Mouse (Mus musculus) stomach, embryonic 14.5 days (tissue): ENCODE results near the gene Znhit3. TPM values are rescaled to one million over a fixed set of nuclear protein-coding genes. Genes with fewer than 3 reads are reported as not detected.

Experiments
- ATAC-seq: fragments of 200-750 bp; cut with Nextera tagmentation; 2 replicates; pipeline ENCODE4 v1.8.0; 2017; ENCODE audit warnings: low read depth, moderate TSS enrichment; ENCODE audit not compliant: insufficient number of reproducible peaks, insufficient read depth, low FRiP score
- H3K27ac ChIP-seq: fragments of 300-500 bp; sonication (generic); 2 replicates; pipeline ENCODE4 v1.5.1; 2014; ENCODE audit warnings: mild to moderate bottlenecking, low read length, moderate library complexity, mixed read lengths
- H3K27me3 ChIP-seq: fragments of 300-500 bp; sonication (generic); 2 replicates; pipeline ENCODE4 v1.6.1; 2014; ENCODE audit warnings: low read length, control low read depth, mixed read lengths; ENCODE audit not compliant: control insufficient read depth, insufficient read depth
- H3K36me3 ChIP-seq: fragments of 300-500 bp; sonication (generic); 2 replicates; pipeline ENCODE4 v1.6.1; 2014; ENCODE audit warnings: mild to moderate bottlenecking, control low read depth, low read length, moderate library complexity, mixed read lengths; ENCODE audit not compliant: control insufficient read depth, insufficient read depth
- H3K4me1 ChIP-seq: fragments of 300-500 bp; sonication (generic); 2 replicates; pipeline ENCODE4 v1.6.1; 2014; ENCODE audit warnings: low read length, control low read depth, mixed read lengths; ENCODE audit not compliant: control insufficient read depth, insufficient read depth
- H3K4me2 ChIP-seq: fragments of 300-500 bp; sonication (generic); replicated peaks from 2 replicates; pipeline ENCODE4 v1.6.1; 2014; ENCODE audit warnings: low read depth, low read length, control low read depth
- H3K4me3 ChIP-seq: fragments of 300-500 bp; sonication (generic); 2 replicates; pipeline ENCODE4 v1.5.1; 2014; ENCODE audit warnings: low read depth, low read length, control low read depth
- H3K9ac ChIP-seq: fragments of 300-500 bp; sonication (generic); replicated peaks from 2 replicates; pipeline ENCODE4 v1.6.1; 2014; ENCODE audit warnings: low read depth, mild to moderate bottlenecking, control low read depth, low read length, moderate library complexity, mixed read lengths
- H3K9me3 ChIP-seq: fragments of 300-500 bp; sonication (generic); 2 replicates; pipeline ENCODE4 v1.6.1; 2016; ENCODE audit warnings: low read depth, low read length, control low read depth; ENCODE audit not compliant: control insufficient read depth
- WGBS: fragments of 180-500 bp; shearing (Covaris S2); extraction: QIAGEN DNeasy Blood & Tissue Kit; methylation state at CpG from one replicate; pipeline ENCODE4 v1.1.7; 2014; 5-methylcytosine and 5-hydroxymethylcytosine counted together
- polyA plus RNA-seq: library from polyadenylated mRNA; unstranded; fragments of >200 nt; fragmentation: Nextera tagmentation; extraction: Ambion mirVana; gene quantifications from 2 replicates; pipeline ENCODE4 v1.2.1, GENCODE M21; 2014

The Znhit3 gene
- polyA plus RNA-seq = 54.9 and 64.3 TPM in 2 replicates

DNA sequence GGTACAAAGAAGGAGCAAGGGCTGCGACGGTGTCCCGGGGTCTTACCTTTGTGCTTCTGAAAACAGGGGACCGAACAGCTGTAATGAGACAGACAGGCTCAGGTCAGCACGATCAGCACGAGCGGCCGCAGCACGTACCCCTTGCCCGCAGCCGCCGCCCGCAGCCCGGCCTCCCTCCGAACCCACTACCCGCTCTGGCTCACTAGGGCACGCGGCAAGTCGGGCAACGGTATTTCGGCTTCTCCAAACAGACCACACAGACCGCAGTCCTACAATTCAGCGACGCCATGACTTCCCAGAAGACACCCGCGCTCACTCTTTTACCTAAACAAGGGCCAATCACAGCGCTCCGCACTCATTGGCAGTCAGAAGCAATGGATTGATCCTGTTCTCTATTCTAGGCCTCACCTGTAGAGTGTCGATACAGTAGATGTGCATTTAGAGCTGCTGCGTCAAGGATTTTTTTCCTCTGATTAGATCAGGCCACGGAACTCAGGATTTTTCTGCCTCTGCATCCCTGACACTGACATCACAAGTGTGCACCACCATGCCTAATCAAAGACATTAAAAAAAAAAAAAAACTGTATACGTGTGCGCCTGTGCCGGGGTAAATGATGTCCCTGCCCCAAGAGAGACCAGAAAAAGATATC, at the start of gene Znhit3:
Gene Znhit3, minus strand, starts transcription at position 314 of the 650 bp plus-strand sequence.
- no peaks in the 10 kb centered on the region for H3K4me1 ChIP-seq
- 4% methylated on average over 34 of the region's 34 CpGs for WGBS
- peaks cover 10% of the 10 kb centered on the region for H3K36me3 ChIP-seq
- peak; percentile 86 for ATAC-seq
- H3K27ac ChIP-seq = no peak within 1 kb of the TSS
- H3K4me2 ChIP-seq = peak within 1 kb of the TSS; percentile 46
- peak within 1 kb of the TSS; percentile 71 for H3K9ac ChIP-seq
- H3K9me3 ChIP-seq = no peaks in the 10 kb centered on the region
- peak within 1 kb of the TSS; percentile 84 for H3K4me3 ChIP-seq
- no peaks in the 10 kb centered on the region for H3K27me3 ChIP-seq

DNA sequence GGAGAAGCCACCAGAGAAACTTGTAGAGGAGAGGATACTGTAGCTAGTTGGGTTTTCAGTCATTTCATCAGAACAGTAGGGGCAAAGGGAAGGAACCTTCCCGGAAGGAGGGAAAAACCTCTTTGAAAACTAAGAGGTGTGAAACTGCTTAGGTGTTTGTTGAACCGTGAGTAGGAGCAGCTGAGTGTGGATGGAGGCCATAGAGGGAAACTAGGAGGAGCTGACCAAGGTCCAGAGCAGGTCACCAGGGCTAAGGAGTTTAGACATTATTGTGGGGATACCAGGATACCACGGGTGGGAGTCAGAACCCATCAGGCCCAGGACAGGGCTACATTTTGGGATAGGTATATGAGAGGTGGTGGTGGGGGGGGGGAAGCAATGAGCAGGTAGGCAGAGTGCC, 47.4 kb upstream of the Znhit3 start:
- Histone ChIP-seq H3K4me1 (no peaks in the 10 kb centered on the region), H3K4me3 (no peak overlapping the region), H3K36me3 (no peaks in the 10 kb centered on the region), H3K4me2 (no peak overlapping the region), H3K27me3 (no peaks in the 10 kb centered on the region), H3K9ac (no peak overlapping the region), H3K9me3 (no peaks in the 10 kb centered on the region), H3K27ac (no peak overlapping the region)
- no peak for ATAC-seq
- WGBS = 83% methylated on average over 3 of the region's 3 CpGs

DNA sequence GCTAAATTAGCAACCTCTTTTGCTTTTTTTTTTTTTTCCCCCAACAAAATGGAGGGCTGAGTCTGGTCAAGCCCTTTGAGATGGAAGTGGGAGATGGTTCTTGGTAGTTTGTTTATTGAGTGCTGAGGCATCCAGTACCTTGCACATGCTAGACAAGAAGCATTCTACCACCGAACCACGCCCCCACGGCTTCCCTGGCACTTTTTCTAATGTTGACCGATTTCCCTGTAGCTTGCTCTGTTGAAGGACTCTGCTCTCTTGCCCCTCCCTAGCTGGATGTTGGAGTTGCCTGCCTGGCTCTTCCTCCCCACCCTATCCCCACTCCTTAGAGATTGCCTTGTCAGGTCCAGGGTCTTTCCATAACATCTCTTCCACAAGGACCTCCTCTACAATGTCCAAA, 46.4 kb upstream of the Znhit3 start:
- 81% methylated on average over 4 of the region's 4 CpGs for WGBS

DNA sequence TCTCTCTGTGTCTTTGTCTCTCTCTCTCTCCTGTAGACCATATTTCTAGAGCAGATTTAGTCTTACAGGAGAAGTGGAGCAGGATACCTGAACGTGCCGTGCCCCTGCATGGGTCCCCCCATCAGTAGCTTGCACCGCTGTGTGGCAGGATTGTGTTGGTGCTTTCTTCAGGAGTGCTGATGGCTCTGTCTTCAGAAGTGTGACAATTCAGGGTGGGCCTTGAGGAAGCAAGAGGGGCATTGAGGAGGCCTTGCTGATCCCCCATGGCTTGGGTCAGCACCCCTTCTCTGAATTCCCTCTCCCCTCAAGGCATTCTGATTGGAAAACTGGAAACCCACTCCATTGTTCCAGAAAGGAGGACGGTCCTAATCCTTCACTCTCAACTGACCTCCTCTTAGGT, 45.4 kb upstream of the Znhit3 start:
- H3K4me3 ChIP-seq = no peak overlapping the region
- no peaks in the 10 kb centered on the region for H3K36me3 ChIP-seq
- H3K27me3 ChIP-seq = peaks cover 14% of the 10 kb centered on the region; the same call in 1 of the 2 replicates
- WGBS = 89% methylated on average over 4 of the region's 4 CpGs
- ATAC-seq = no peak
- H3K4me1 ChIP-seq = peaks cover 5% of the 10 kb centered on the region; the same call in 1 of the 2 replicates
- H3K9me3 ChIP-seq = no peaks in the 10 kb centered on the region
- no peak overlapping the region for H3K4me2 ChIP-seq
- H3K9ac ChIP-seq = no peak overlapping the region
- H3K27ac ChIP-seq = no peak overlapping the region

More for the DNA sequence above, 46.4 kb upstream of the Znhit3 start:
- Histone ChIP-seq H3K27me3 (0 out of 2 replicates have a peak, but pooled peaks cover 8% of the 10 kb centered on the region), H3K9ac (no peak overlapping the region), H3K9me3 (no peaks in the 10 kb centered on the region), H3K36me3 (no peaks in the 10 kb centered on the region), H3K4me1 (peaks cover 3% of the 10 kb centered on the region; the same call in 1 of the 2 replicates), H3K4me2 (no peak overlapping the region), H3K27ac (no peak overlapping the region), H3K4me3 (no peak overlapping the region)
- ATAC-seq = no peak

DNA sequence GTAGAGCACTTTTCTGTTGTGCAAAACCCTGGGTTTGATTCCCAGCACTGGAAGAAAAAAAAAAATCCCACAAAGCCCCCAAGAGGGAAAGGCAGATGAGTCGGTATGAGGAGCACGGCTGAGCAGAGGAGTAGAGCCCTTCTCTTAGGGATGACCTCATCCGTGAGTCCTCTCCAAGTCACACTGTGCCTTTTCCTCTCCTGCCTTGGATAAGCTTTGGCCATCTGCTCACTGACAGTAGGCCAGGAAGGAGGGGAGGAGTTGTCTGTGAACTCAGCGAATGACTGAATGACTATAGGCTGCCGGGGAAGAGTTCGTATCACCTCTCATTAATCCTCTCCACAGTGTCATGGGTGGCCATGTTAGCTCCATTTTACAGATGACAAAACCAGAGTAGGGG, 44.6 kb upstream of the Znhit3 start:
- H3K4me2 ChIP-seq = no peak overlapping the region
- H3K9me3 ChIP-seq = no peaks in the 10 kb centered on the region
- H3K27me3 ChIP-seq = peaks cover 14% of the 10 kb centered on the region; the same call in 1 of the 2 replicates
- H3K9ac ChIP-seq = no peak overlapping the region
- no peaks in the 10 kb centered on the region for H3K36me3 ChIP-seq
- no peak overlapping the region for H3K4me3 ChIP-seq
- ATAC-seq = no peak
- H3K4me1 ChIP-seq = peaks cover 5% of the 10 kb centered on the region; the same call in 1 of the 2 replicates
- 74% methylated on average over 6 of the region's 6 CpGs for WGBS
- no peak overlapping the region for H3K27ac ChIP-seq

DNA sequence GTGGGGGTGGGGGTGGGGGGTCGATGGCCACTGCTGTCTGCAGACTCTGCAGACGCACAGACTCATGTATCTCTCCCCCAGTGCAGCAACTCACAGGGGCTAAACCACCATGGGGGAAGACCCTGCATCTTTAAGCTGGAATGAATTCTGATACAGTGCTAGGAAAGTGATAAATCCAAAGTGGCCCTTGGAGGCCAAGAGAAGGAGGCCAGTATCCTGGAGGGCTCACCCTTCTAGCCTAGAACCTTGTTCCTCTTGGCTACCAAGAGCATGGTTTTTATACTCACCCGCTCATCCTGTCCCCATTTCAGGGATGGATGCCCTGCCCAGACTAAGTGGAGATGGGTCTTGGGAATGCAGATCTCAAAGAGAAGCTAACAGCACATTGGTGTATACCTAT, 44.1 kb upstream of the Znhit3 start:
- Histone ChIP-seq H3K9me3 (no peaks in the 10 kb centered on the region), H3K27me3 (peaks cover 14% of the 10 kb centered on the region; the same call in 1 of the 2 replicates), H3K27ac (no peak overlapping the region), H3K4me1 (peaks cover 5% of the 10 kb centered on the region; the same call in 1 of the 2 replicates), H3K9ac (no peak overlapping the region), H3K4me3 (no peak overlapping the region), H3K4me2 (no peak overlapping the region), H3K36me3 (no peaks in the 10 kb centered on the region)
- ATAC-seq = no peak
- WGBS = 33% methylated on average over 3 of the region's 3 CpGs

DNA sequence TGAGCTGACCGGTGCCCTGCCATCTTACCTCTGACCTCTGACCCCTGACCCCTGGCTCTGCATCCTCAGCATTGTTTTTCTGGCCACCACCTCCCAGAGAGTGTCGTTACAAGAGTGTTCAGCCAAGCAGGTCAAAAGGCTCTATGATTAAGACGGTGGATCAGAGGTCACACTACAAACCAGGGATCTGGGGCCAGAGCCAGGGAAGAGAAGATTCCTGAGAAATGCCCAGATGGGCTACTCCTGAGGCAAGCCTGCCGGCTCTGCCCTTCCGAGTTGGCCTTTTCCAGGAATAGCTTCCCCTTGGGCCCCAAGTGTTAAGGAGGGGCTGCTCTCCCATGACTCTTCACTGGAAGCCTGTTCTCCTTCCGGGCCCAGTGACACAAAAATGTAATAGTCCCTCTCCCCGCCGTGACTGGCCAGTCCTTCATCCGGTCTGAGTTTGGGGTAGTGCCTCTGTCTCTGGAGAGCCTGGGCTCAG, 43.6 kb upstream of the Znhit3 start:
- Histone ChIP-seq H3K27me3 (peaks cover 14% of the 10 kb centered on the region; the same call in 1 of the 2 replicates), H3K27ac (no peak overlapping the region), H3K9ac (no peak overlapping the region), H3K36me3 (no peaks in the 10 kb centered on the region), H3K4me1 (peaks cover 5% of the 10 kb centered on the region; the same call in 1 of the 2 replicates), H3K4me3 (no peak overlapping the region), H3K4me2 (no peak overlapping the region), H3K9me3 (no peaks in the 10 kb centered on the region)
- 8% methylated on average over 9 of the region's 9 CpGs for WGBS
- no peak for ATAC-seq

DNA sequence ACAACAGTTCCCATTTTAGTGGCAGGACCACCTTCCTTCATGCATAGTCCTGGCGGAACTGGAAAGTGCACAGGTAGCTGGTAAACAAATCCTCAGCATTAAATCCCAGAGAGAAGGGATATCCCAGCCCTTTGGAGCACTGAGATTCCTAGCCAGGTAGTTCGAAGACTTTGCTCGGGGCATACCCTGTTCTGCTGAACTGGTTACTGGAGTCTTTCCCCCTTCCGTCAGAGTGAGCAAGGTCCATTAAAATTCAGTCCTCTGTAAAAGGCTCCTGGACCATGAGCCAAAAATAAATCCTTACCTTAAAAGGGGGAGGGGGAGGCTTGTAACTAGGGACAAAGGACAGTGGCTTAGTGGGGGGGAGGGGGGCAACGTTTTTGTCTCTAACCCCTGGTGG, 43.0 kb upstream of the Znhit3 start:
- H3K27ac ChIP-seq = no peak overlapping the region
- no peaks in the 10 kb centered on the region for H3K36me3 ChIP-seq
- no peak overlapping the region for H3K4me3 ChIP-seq
- H3K9ac ChIP-seq = no peak overlapping the region
- H3K27me3 ChIP-seq = peaks cover 14% of the 10 kb centered on the region; the same call in 1 of the 2 replicates
- ATAC-seq = no peak
- 35% methylated on average over 5 of the region's 5 CpGs for WGBS
- H3K4me2 ChIP-seq = no peak overlapping the region
- peaks cover 5% of the 10 kb centered on the region; the same call in 1 of the 2 replicates for H3K4me1 ChIP-seq
- H3K9me3 ChIP-seq = no peaks in the 10 kb centered on the region
